Mouse (Mus musculus): ENCODE results near the gene Elk3.

DNA sequence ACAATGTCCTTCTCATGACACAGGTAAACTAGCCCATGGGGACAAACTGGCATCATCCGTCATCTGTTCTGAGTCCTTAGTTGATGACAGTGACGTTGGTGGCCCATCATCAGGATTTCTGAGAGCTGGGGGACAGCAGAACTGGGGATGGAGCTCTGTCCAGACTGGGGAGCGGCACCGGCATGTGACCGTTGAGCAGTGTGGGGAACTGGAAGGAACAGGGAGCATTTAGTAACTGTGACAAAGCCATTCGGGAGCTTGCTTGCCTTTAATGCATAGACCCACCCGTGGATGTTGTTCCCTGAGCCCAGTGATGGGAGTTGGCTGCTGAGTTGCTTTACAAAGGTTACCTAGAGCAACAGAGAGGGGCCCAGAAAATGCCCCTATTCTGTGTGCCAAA lies 61.0 kb downstream of the Elk3 start:
- no peak for TF ChIP-seq POLR2A (IDR thresholded peaks at IDR 0.05; ENCODE audit: borderline replicate concordance, extremely low read depth, low read depth, low read length)
- no peak for TF ChIP-seq CTCF (IDR thresholded peaks at IDR 0.05; ENCODE audit: insufficient read depth, low read length)
